Mouse (Mus musculus): ENCODE measurements at regions not wholly inside any gene's neighbourhood (a gene's known extent, or its start where the extent isn't known, plus 50 kb on each side); places are given as distances from the start of the nearest gene placed in this dataset.
A peak's percentile ranks its signal among the peaks of the same experiment; 100 is the strongest.

GRCm38 (mm10) chr7:40751779-40752178 is 146.3 kb upstream of the Vstm2b start:
- DNase-seq (ENCODE audit: low spot score in 2 of 2) = peak in 1 of 2 experiments; percentile 24

- DNase-seq (ENCODE audit: low spot score in 2 of 2) = no peak
Observed at GRCm38 (mm10) chr7:40752195-40752594, 145.9 kb upstream of the Vstm2b start.

- DNase-seq (ENCODE audit: low spot score in 2 of 2) = no peak
Observed at GRCm38 (mm10) chr7:40753490-40753889, 144.6 kb upstream of the Vstm2b start.

- DNase-seq (ENCODE audit: low spot score in 2 of 2) = peak; percentile 42 to 52
Observed at GRCm38 (mm10) chr7:40762520-40762919, 135.6 kb upstream of the Vstm2b start.

GRCm38 (mm10) chr7:40766142-40766541 is 132.0 kb upstream of the Vstm2b start:
- no peak for DNase-seq (ENCODE audit: low spot score in 2 of 2)

- no peak for DNase-seq (ENCODE audit: low spot score in 2 of 2)
Observed at GRCm38 (mm10) chr7:40776220-40776619, 121.9 kb upstream of the Vstm2b start.

- no peak for DNase-seq (ENCODE audit: low spot score in 2 of 2)
Observed at GRCm38 (mm10) chr7:40784906-40785305, 113.2 kb upstream of the Vstm2b start.

- DNase-seq (ENCODE audit: low spot score in 2 of 2) = no peak
Observed at GRCm38 (mm10) chr7:40786758-40787157, 111.4 kb upstream of the Vstm2b start.

- DNase-seq (ENCODE audit: low spot score in 2 of 2) = no peak
Observed at GRCm38 (mm10) chr7:40788486-40788885, 109.6 kb upstream of the Vstm2b start.

GRCm38 (mm10) chr7:40794458-40795207 is 103.5 kb upstream of the Vstm2b start:
- no peak for DNase-seq (ENCODE audit: low spot score in 2 of 2)

- DNase-seq (ENCODE audit: low spot score in 2 of 2) = no peak
Observed at GRCm38 (mm10) chr7:40799794-40800193, 98.3 kb upstream of the Vstm2b start.

- no peak for DNase-seq (ENCODE audit: low spot score in 2 of 2)
Observed at GRCm38 (mm10) chr7:40801291-40801690, 96.8 kb upstream of the Vstm2b start.

- no peak for DNase-seq (ENCODE audit: low spot score in 2 of 2)
Observed at GRCm38 (mm10) chr7:40805211-40805610, 92.9 kb upstream of the Vstm2b start.

- DNase-seq (ENCODE audit: low spot score in 2 of 2) = no peak
Observed at GRCm38 (mm10) chr7:40805866-40806265, 92.3 kb upstream of the Vstm2b start.

- no peak for DNase-seq (ENCODE audit: low spot score in 2 of 2)
Observed at GRCm38 (mm10) chr7:40812952-40813351, 85.2 kb upstream of the Vstm2b start.

- DNase-seq (ENCODE audit: low spot score in 2 of 2) = peak; percentile 70 to 86
Observed at GRCm38 (mm10) chr7:40825141-40825742, 72.9 kb upstream of the Vstm2b start.

GRCm38 (mm10) chr7:40829526-40829925 is 68.6 kb upstream of the Vstm2b start:
- DNase-seq (ENCODE audit: low spot score in 2 of 2) = no peak

- no peak for DNase-seq (ENCODE audit: low spot score in 2 of 2)
Observed at GRCm38 (mm10) chr7:40831583-40831982, 66.5 kb upstream of the Vstm2b start.

- DNase-seq (ENCODE audit: low spot score in 2 of 2) = no peak
Observed at GRCm38 (mm10) chr7:40842344-40842992, 55.7 kb upstream of the Vstm2b start.

- DNase-seq (ENCODE audit: low spot score in 2 of 2) = no peak
Observed at GRCm38 (mm10) chr7:40846512-40846911, 51.6 kb upstream of the Vstm2b start.

Measured in right cerebral cortex, postnatal 10 days (tissue).